Mouse (Mus musculus) hindbrain, embryonic 10.5 days (tissue): ENCODE results near the gene Gngt1. TPM values are rescaled to one million over a fixed set of nuclear protein-coding genes. Genes with fewer than 3 reads are reported as not detected.
A peak's percentile ranks its signal among the peaks of the same experiment; 100 is the strongest.

Experiments used
- DNase-seq: peaks from one replicate; pipeline ENCODE4 v3.0.0-alpha.2; 2017; ENCODE audit warnings: low spot score
- H3K27ac ChIP-seq: fragments of 300-500 bp; sonication (generic); 2 replicates; pipeline ENCODE4 v1.5.1; 2016; ENCODE audit warnings: mild to moderate bottlenecking, moderate library complexity
- H3K27me3 ChIP-seq: fragments of 300-500 bp; sonication (generic); 2 replicates; pipeline ENCODE4 v1.6.1; 2016; ENCODE audit warnings: mild to moderate bottlenecking; ENCODE audit not compliant: poor library complexity, insufficient read depth, severe bottlenecking
- H3K36me3 ChIP-seq: fragments of 300-500 bp; sonication (generic); 2 replicates; pipeline ENCODE4 v1.6.1; 2016; ENCODE audit warnings: mild to moderate bottlenecking, moderate library complexity
- H3K4me1 ChIP-seq: fragments of 300-500 bp; sonication (generic); replicated peaks from 2 replicates; pipeline ENCODE4 v1.6.1; 2016; ENCODE audit warnings: mild to moderate bottlenecking
- H3K4me3 ChIP-seq: fragments of 300-500 bp; sonication (generic); 2 replicates; pipeline ENCODE4 v1.5.1; 2016; ENCODE audit warnings: mild to moderate bottlenecking, moderate library complexity
- H3K9me3 ChIP-seq: fragments of 300-500 bp; sonication (generic); 2 replicates; pipeline ENCODE4 v1.6.1; 2016; ENCODE audit warnings: mild to moderate bottlenecking, moderate library complexity
- WGBS: fragments of 180-500 bp; shearing (Covaris S2); methylation state at CpG from one replicate; pipeline ENCODE4 v1.1.7; 2016; 5-methylcytosine and 5-hydroxymethylcytosine counted together
- polyA plus RNA-seq: library from polyadenylated mRNA; unstranded; fragments of >200 nt; fragmentation: Nextera tagmentation; extraction: Ambion mirVana; gene quantifications from 2 replicates; pipeline ENCODE4 v1.2.1, GENCODE M21; 2016

Gene Gngt1
- not detected in 2 replicates for polyA plus RNA-seq

GRCm38 (mm10) chr6:3993492-3993891 lies at the start of gene Gngt1:
TSS of gene Gngt1 (plus strand) at chr6:3993792.
- H3K9me3 ChIP-seq = no peaks in the 10 kb centered on the region
- H3K27ac ChIP-seq = no peak within 1 kb of the TSS
- no peak for DNase-seq
- no peaks in the 10 kb centered on the region for H3K36me3 ChIP-seq
- no peaks in the 10 kb centered on the region for H3K4me1 ChIP-seq
- no peaks in the 10 kb centered on the region for H3K27me3 ChIP-seq
- WGBS = 89% methylated on average over 6 of the region's 6 CpGs
- H3K4me3 ChIP-seq = no peak within 1 kb of the TSS

GRCm38 (mm10) chr6:3954969-3955368 lies 38.6 kb upstream of the Gngt1 start:
- Histone ChIP-seq H3K4me1 (no peaks in the 10 kb centered on the region), H3K36me3 (no peaks in the 10 kb centered on the region), H3K27ac (no peak overlapping the region), H3K9me3 (no peaks in the 10 kb centered on the region), H3K27me3 (no peaks in the 10 kb centered on the region), H3K4me3 (no peak overlapping the region)
- WGBS = 60% methylated on average over 4 of the region's 4 CpGs
- DNase-seq = no peak

DNA sequence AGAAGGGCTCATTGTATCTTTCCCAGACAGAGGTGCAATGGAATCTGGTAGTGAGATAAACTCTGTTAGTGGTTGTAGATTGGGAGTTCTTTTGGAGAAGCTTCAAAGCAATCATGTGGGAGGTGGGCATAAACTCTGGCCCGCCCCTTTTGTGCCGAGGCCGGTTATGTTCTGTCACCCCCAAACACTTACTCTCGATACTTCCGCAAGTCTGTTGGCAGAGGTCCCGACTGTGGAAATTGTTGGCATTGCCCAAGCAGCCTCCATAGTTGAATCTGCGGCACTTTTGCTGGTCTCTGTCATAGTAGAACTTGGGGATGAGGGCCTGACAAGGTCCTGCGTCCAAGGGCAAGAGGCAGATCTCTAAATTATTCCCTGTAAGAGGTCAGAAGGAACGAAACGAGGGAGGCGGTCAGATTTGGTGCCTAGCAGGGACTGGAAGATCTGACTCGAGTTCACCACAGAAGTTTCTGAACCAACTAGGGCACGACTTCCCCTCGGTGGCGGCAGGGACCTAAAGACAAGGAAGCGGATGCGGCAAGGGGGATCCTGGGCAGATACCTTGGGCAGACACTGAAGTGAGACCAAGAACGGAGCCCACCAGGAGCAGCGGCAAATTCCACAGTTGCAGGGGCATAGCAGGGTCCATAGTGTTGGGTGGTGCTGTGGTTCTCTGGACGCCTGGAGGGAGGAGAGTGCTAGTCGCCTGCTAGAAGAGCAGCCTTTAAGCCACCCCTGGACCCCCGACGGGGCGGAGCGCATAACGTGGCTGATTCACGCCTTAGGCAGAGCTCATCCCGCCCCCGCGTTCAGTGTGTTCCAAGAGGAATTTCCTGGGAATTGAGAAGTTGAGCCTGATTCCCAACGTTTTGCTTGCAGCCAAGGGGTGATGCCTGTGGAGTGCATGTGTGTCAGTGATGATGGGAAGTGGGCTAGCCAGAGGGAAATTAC lies 25.6 kb upstream of the Gngt1 start:
- no peaks in the 10 kb centered on the region for H3K36me3 ChIP-seq
- H3K9me3 ChIP-seq = no peaks in the 10 kb centered on the region
- H3K27me3 ChIP-seq = peaks cover 15% of the 10 kb centered on the region; the same call in 1 of the 2 replicates
- DNase-seq = peak; percentile 6
- H3K27ac ChIP-seq = no peak overlapping the region
- WGBS = 25% methylated on average over 31 of the region's 31 CpGs
- H3K4me3 ChIP-seq = peak overlapping the region; percentile 31
- peaks cover 5% of the 10 kb centered on the region; the same call in 1 of the 2 replicates for H3K4me1 ChIP-seq

DNA sequence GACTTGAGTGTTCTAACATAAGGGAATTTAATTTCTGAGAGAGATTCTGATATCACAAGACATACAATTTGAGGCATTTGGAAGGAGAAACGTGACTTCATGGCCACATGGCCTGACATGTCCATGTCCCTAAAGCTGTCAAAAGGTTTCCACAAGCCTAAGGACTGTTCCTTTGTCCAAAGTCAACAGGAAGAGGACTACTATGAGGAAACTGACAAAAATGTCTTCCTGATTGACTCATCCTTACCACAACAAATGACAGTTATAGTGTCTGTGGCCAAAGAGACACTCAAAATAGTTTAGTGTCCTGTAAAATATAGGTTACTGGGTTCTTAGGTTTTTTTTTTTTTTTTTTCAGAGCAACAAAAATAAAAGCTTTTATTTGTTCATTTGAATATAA lies 19.9 kb upstream of the Gngt1 start:
- H3K27ac ChIP-seq = no peak overlapping the region
- WGBS = 85% methylated on average over 1 of the region's 1 CpGs
- DNase-seq = no peak

DNA sequence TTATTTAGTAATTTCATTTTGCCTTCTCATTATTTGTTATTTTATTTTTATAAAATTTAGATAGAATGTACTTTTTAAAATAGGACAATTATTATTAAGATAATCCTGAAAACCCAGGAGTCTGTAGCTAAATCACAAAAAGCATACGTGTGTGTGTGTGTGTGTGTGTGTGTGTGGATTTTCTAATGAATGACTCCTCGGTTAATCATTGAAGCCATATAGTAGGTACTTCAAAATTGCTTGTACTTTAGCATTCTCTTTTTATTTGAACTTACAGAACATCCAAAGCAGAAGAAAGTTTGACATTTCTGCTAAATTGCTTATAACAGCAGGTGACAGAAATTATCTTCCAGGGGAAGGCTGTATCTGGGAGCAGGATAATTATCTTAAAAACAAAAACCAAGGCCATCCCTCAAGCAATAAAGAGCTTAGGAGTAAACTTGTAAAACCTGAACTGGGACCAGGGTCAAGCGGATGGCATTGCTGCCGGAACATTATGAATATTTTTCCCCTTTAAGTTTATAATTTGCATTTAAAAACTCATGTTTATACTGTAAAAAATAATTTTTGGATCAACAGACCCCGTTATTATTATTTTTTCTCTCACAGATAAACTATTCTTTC lies 10.8 kb upstream of the Gngt1 start:
- H3K4me3 ChIP-seq = no peak overlapping the region
- H3K27ac ChIP-seq = no peak overlapping the region
- H3K27me3 ChIP-seq = no peaks in the 10 kb centered on the region
- DNase-seq = no peak
- no peaks in the 10 kb centered on the region for H3K4me1 ChIP-seq
- no peaks in the 10 kb centered on the region for H3K36me3 ChIP-seq
- no peaks in the 10 kb centered on the region for H3K9me3 ChIP-seq
- WGBS = 89% methylated on average over 5 of the region's 5 CpGs

More for the DNA sequence above, 19.9 kb upstream of the Gngt1 start:
- H3K9me3 ChIP-seq = no peaks in the 10 kb centered on the region
- no peaks in the 10 kb centered on the region for H3K36me3 ChIP-seq
- H3K4me1 ChIP-seq = no peaks in the 10 kb centered on the region
- peaks cover 1% of the 10 kb centered on the region; the same call in 1 of the 2 replicates for H3K27me3 ChIP-seq
- H3K4me3 ChIP-seq = no peak overlapping the region

GRCm38 (mm10) chr6:3988750-3989149 lies 4.8 kb upstream of the Gngt1 start, which contains the start of gene Tfpi2:
TSS of gene Tfpi2 (minus strand) at chr6:3988919.
- no peak for DNase-seq
- H3K4me3 ChIP-seq = no peak within 1 kb of the TSS
- H3K27me3 ChIP-seq = no peaks in the 10 kb centered on the region
- 77% methylated on average over 3 of the region's 3 CpGs for WGBS
- no peaks in the 10 kb centered on the region for H3K4me1 ChIP-seq
- H3K9me3 ChIP-seq = no peaks in the 10 kb centered on the region
- H3K36me3 ChIP-seq = no peaks in the 10 kb centered on the region
- H3K27ac ChIP-seq = no peak within 1 kb of the TSS

- Histone ChIP-seq H3K4me1 (peaks cover 10% of the 10 kb centered on the region; the same call in 1 of the 2 replicates), H3K4me3 (no peak overlapping the region), H3K27me3 (no peaks in the 10 kb centered on the region), H3K36me3 (no peaks in the 10 kb centered on the region), H3K9me3 (no peaks in the 10 kb centered on the region), H3K27ac (no peak overlapping the region)
- 80% methylated on average over 4 of the region's 4 CpGs for WGBS
- DNase-seq = no peak
These were observed 4.5 kb downstream of the Gngt1 start for GRCm38 (mm10) chr6:3998089-3998488.

DNA sequence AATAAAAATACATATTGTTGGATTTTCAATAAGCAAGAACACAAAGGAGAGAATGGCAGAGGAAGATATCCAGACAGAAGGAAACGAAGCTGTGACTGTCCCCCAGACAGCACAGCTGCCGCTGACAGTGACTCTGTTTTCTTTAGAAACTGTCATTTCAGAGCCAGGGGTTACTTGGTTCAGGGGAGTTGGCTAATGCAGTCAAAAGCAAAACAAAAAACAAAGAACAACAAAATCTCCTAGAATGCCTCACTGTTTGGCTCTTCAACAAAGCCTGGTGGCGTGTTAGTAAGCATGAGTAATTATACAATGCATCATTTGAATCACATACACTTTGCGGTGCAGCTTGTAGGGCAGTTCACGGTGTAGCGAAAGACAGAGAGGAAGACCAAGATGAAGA lies 5.7 kb downstream of the Gngt1 start:
- Histone ChIP-seq H3K27me3 (no peaks in the 10 kb centered on the region), H3K27ac (no peak overlapping the region), H3K4me3 (no peak overlapping the region), H3K36me3 (no peaks in the 10 kb centered on the region), H3K4me1 (peaks cover 21% of the 10 kb centered on the region), H3K9me3 (no peaks in the 10 kb centered on the region)
- DNase-seq = peak; percentile 5
- WGBS = 62% methylated on average over 6 of the region's 6 CpGs

GRCm38 (mm10) chr6:4000716-4001115 lies 7.1 kb downstream of the Gngt1 start:
- no peak overlapping the region for H3K4me3 ChIP-seq
- DNase-seq = no peak
- H3K27ac ChIP-seq = no peak overlapping the region
- no peaks in the 10 kb centered on the region for H3K9me3 ChIP-seq
- H3K4me1 ChIP-seq = peaks cover 22% of the 10 kb centered on the region
- no peaks in the 10 kb centered on the region for H3K27me3 ChIP-seq
- 79% methylated on average over 3 of the region's 3 CpGs for WGBS
- no peaks in the 10 kb centered on the region for H3K36me3 ChIP-seq

- 54% methylated on average over 4 of the region's 4 CpGs for WGBS
- H3K4me3 ChIP-seq = peak overlapping the region; percentile 54
- H3K9me3 ChIP-seq = no peaks in the 10 kb centered on the region
- no peaks in the 10 kb centered on the region for H3K36me3 ChIP-seq
- H3K27me3 ChIP-seq = no peaks in the 10 kb centered on the region
- H3K27ac ChIP-seq = peak overlapping the region; percentile 88; the same call in 1 of the 2 replicates
- peaks cover 22% of the 10 kb centered on the region for H3K4me1 ChIP-seq
- no peak for DNase-seq
These were observed 9.9 kb downstream of the Gngt1 start for GRCm38 (mm10) chr6:4003445-4003844.

DNA sequence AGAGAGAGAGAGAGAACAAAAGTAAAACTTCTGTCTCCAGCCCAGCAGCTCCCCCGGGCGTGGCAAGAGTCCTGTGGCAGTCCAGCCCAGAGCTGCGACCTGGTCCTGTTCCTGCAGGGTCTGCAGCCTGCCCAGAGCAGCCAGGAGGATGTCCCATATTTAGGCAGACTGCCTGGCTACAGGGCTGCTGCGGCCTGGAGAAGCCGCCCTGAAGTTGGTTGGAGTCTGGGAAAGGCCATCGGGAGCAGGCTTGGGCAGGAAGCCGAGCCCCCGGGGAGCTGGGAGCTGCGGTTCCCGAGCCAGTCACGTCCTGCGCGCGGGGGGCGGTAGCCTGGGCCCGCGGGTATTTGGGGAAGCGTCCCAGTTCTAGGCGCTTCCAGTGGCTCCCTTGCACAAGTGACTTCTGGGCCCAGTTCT lies 10.3 kb downstream of the Gngt1 start, which contains the start of gene Gng11:
Gene Gng11, plus strand, starts transcription at position 15 of the 417 bp plus-strand sequence.
- H3K36me3 ChIP-seq = no peaks in the 10 kb centered on the region
- H3K4me3 ChIP-seq = peak within 1 kb of the TSS; percentile 54
- DNase-seq = peak; percentile 65
- WGBS = 3% methylated on average over 19 of the region's 19 CpGs
- H3K4me1 ChIP-seq = peaks cover 22% of the 10 kb centered on the region
- H3K27me3 ChIP-seq = no peaks in the 10 kb centered on the region
- H3K27ac ChIP-seq = peak within 1 kb of the TSS; percentile 88
- H3K9me3 ChIP-seq = no peaks in the 10 kb centered on the region

- no peaks in the 10 kb centered on the region for H3K9me3 ChIP-seq
- peak overlapping the region; percentile 54; the same call in 1 of the 2 replicates for H3K4me3 ChIP-seq
- 78% methylated on average over 2 of the region's 2 CpGs for WGBS
These were observed 11.2 kb downstream of the Gngt1 start for GRCm38 (mm10) chr6:4004808-4005207.

More at GRCm38 (mm10) chr6:4004808-4005207, 11.2 kb downstream of the Gngt1 start:
- Histone ChIP-seq H3K27ac (no peak overlapping the region), H3K36me3 (no peaks in the 10 kb centered on the region), H3K4me1 (peaks cover 18% of the 10 kb centered on the region), H3K27me3 (no peaks in the 10 kb centered on the region)
- DNase-seq = no peak
